Mouse (Mus musculus) liver, adult 2 months (tissue): ENCODE measurements around the gene Mesd.

ENCODE experiments used
- CTCF ChIP-seq: fragments of 200-500 bp; IDR thresholded peaks from 2 replicates; pipeline ENCODE4 v1.5.1; 2011; ENCODE audit warnings: low read depth, low read length, control low read depth
- POLR2A ChIP-seq: fragments of 200-500 bp; IDR thresholded peaks from 2 replicates; pipeline ENCODE4 v1.6.1; 2011; ENCODE audit warnings: low read length, control low read depth; ENCODE audit not compliant: insufficient read depth; ENCODE audit errors: extremely low read depth

- TF ChIP-seq POLR2A (no peak), CTCF (no peak)
Observed at GRCm38 (mm10) chr7:83941701-83942101, 57.4 kb downstream of the Mesd start.
